Mouse (Mus musculus): Measurements from ENCODE around the gene Cux1. TPM values are rescaled to one million over a fixed set of nuclear protein-coding genes. Genes with fewer than 3 reads are reported as not detected.

Cux1 gene
- polyA plus RNA-seq, 1 experiment from 2014 or later: 100 TPM

DNA sequence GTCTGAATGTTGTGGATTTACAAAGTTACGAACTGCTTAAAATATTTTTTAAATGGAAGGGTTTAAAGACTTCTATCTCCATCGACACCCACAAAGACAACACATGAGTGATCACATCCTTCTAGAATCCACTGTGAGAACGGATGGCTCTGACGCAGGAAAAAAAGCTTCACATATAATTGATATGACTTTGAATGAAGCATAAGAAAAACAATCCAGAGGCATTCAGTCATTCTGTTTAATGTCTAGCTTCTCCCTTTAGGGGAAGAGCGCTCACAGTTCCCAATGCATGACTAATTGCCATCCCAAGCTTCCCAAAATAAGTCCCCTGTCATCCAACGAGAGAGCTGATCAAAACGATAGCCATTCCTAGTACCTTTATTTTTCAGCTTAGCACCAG lies 2.9 kb upstream of the Cux1 start:
- Histone ChIP-seq H3K4me3 (ENCODE audit: low read length) (no peak overlapping the region), H3K27me3 (replicated peaks; ENCODE audit: control insufficient read depth, insufficient read depth, low read length) (peaks cover 8% of the 10 kb centered on the region), H3K27ac (ENCODE audit: low read depth, low read length) (no peak overlapping the region), H3K9ac (ENCODE audit: low read depth, low read length) (no peak overlapping the region), H3K9me3 (ENCODE audit: control insufficient read depth, low read length) (no peaks in the 10 kb centered on the region), H3K4me2 (ENCODE audit: low read length) (no peak overlapping the region), H3K36me3 (ENCODE audit: control insufficient read depth, insufficient read depth, low read length) (no peaks in the 10 kb centered on the region), H3K4me1 (ENCODE audit: control insufficient read depth, insufficient read depth, low read depth, low read length) (peaks cover 16% of the 10 kb centered on the region)
- WGBS: 42% methylated on average over 7 of the region's 7 CpGs
- no peak for ATAC-seq

DNA sequence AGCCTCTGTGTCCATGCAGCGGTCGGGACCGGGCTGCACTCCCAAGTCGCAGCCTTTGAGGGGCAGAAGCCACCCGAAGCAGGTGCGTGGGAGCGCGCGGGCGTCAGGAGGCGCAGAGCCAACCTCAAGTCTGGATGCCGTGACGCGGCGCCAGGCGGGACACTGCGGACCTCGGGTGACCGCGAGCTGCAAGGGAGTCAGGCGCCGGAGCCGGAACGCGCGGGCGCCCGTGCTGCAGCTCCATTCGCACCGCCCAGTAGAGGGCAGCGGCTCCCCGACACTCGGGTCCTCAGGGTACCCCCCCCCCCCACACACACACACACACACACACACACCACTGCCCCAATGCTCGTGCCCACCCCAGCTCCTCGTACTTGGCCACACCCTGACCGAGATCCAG lies 1.5 kb upstream of the Cux1 start:
- WGBS: under 1% methylated on average over 31 of the region's 36 CpGs
- no peak; the same call in 1 of the 2 replicates for ATAC-seq
- Histone ChIP-seq H3K27ac (ENCODE audit: low read depth, low read length) (no peak overlapping the region), H3K36me3 (ENCODE audit: control insufficient read depth, insufficient read depth, low read length) (no peaks in the 10 kb centered on the region), H3K4me1 (ENCODE audit: control insufficient read depth, insufficient read depth, low read depth, low read length) (peaks cover 29% of the 10 kb centered on the region), H3K4me2 (ENCODE audit: low read length) (peak overlapping the region; percentile 96), H3K9me3 (ENCODE audit: control insufficient read depth, low read length) (no peaks in the 10 kb centered on the region), H3K4me3 (ENCODE audit: low read length) (peak overlapping the region; percentile 96), H3K9ac (ENCODE audit: low read depth, low read length) (peak overlapping the region; percentile 41; the same call in 1 of the 2 replicates), H3K27me3 (replicated peaks; ENCODE audit: control insufficient read depth, insufficient read depth, low read length) (peaks cover 6% of the 10 kb centered on the region)

DNA sequence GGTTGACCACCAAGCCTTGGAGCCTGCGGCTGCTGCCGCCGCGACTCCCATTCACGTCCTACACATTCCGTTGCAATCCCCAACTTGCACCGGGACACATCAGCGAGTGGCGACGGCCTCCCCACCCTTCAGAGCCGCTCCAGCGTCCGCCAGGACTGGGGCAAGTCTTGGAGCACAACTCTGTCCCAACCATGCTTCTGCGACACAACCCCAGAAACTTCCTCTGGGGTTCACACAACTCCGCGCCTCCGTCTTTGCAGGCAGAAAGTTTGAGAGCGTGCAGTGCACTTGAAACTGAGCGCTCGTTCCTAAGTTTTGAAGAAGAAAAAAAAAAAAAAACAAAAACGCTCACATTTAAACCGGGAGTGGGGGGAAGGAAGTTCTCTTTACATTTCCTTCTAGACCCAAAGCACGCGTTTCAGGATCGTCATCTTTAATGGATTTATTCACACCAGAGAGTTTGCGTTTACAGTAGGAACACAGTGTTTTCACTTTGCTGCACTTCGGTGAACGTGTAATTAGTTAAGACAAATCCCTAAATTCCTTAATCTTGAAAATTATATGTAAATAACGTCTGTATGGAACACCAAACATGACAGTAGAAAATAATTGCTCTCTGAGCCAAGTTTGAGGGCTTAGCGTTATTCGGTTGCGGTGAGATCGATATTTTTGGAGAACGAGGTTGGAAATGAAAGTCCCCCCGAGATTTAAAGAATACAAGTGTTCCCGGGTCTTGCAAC lies 906 bp upstream of the Cux1 start:
- Histone ChIP-seq H3K27ac (ENCODE audit: low read depth, low read length) (no peak overlapping the region), H3K27me3 (replicated peaks; ENCODE audit: control insufficient read depth, insufficient read depth, low read length) (peaks cover 6% of the 10 kb centered on the region), H3K4me3 (ENCODE audit: low read length) (peak overlapping the region; percentile 96), H3K4me2 (ENCODE audit: low read length) (peak overlapping the region; percentile 96), H3K4me1 (ENCODE audit: control insufficient read depth, insufficient read depth, low read depth, low read length) (peaks cover 29% of the 10 kb centered on the region), H3K36me3 (ENCODE audit: control insufficient read depth, insufficient read depth, low read length) (no peaks in the 10 kb centered on the region), H3K9me3 (ENCODE audit: control insufficient read depth, low read length) (no peaks in the 10 kb centered on the region), H3K9ac (ENCODE audit: low read depth, low read length) (peak overlapping the region; percentile 95)
- 0% methylated on average over 36 of the region's 36 CpGs for WGBS
- ATAC-seq: no peak

GRCm38 (mm10) chr5:136566812-136567175 lies 496 bp downstream of the Cux1 start:
- H3K27me3 ChIP-seq (replicated peaks; ENCODE audit: control insufficient read depth, insufficient read depth, low read length): peaks cover 3% of the 10 kb centered on the region
- no peaks in the 10 kb centered on the region for H3K36me3 ChIP-seq (ENCODE audit: control insufficient read depth, insufficient read depth, low read length)
- H3K9me3 ChIP-seq (ENCODE audit: control insufficient read depth, low read length): no peaks in the 10 kb centered on the region
- H3K4me1 ChIP-seq (ENCODE audit: control insufficient read depth, insufficient read depth, low read depth, low read length): peaks cover 29% of the 10 kb centered on the region
- H3K9ac ChIP-seq (ENCODE audit: low read depth, low read length): peak overlapping the region; percentile 95
- H3K4me3 ChIP-seq (ENCODE audit: low read length): peak overlapping the region; percentile 96
- ATAC-seq: peak; percentile 60
- H3K27ac ChIP-seq (ENCODE audit: low read depth, low read length): peak overlapping the region; percentile 96
- WGBS: under 1% methylated on average over 30 of the region's 31 CpGs
- H3K4me2 ChIP-seq (ENCODE audit: low read length): peak overlapping the region; percentile 96

GRCm38 (mm10) chr5:136566001-136566811 lies 1.1 kb downstream of the Cux1 start:
- WGBS: under 1% methylated on average over 46 of the region's 79 CpGs
- peak; percentile 53 for ATAC-seq
- peak overlapping the region; percentile 96 for H3K27ac ChIP-seq (ENCODE audit: low read depth, low read length)

DNA sequence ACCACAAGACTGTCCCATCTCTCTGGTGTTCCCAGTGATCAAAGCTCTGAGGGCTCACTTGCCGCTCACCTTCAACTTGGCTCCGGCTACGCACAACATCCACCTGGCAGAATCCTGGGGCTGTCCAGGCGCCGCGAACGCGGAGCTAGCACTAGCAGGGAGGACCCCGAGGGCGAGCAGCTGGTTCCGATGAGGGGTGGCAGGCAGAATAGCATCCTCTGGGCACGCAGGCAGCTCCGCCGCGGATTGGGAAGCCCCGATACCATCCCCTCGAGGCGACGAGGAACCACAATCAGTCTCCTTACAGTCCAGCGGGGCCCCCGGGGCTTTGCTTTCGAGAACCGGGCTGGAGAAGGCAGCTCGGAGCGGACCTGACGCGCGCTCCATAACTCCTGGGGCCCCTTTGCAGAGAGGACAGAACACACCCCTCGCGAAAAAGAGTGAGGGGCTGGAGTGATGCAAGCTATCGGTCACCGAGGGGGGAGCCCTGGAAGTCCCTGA lies 1.9 kb downstream of the Cux1 start:
- H3K27me3 ChIP-seq (replicated peaks; ENCODE audit: control insufficient read depth, insufficient read depth, low read length): no peaks in the 10 kb centered on the region; the same call in 1 of the 2 replicates
- no peaks in the 10 kb centered on the region for H3K9me3 ChIP-seq (ENCODE audit: control insufficient read depth, low read length)
- peak overlapping the region; percentile 96 for H3K4me3 ChIP-seq (ENCODE audit: low read length)
- peak overlapping the region; percentile 96 for H3K27ac ChIP-seq (ENCODE audit: low read depth, low read length)
- WGBS: under 1% methylated on average over 31 of the region's 32 CpGs
- no peak for ATAC-seq
- H3K36me3 ChIP-seq (ENCODE audit: control insufficient read depth, insufficient read depth, low read length): no peaks in the 10 kb centered on the region
- H3K4me2 ChIP-seq (ENCODE audit: low read length): peak overlapping the region; percentile 96
- peaks cover 29% of the 10 kb centered on the region for H3K4me1 ChIP-seq (ENCODE audit: control insufficient read depth, insufficient read depth, low read depth, low read length)
- peak overlapping the region; percentile 95 for H3K9ac ChIP-seq (ENCODE audit: low read depth, low read length)

More at GRCm38 (mm10) chr5:136566001-136566811, 1.1 kb downstream of the Cux1 start:
- H3K4me3 ChIP-seq (ENCODE audit: low read length): peak overlapping the region; percentile 96
- no peaks in the 10 kb centered on the region for H3K36me3 ChIP-seq (ENCODE audit: control insufficient read depth, insufficient read depth, low read length)
- H3K27me3 ChIP-seq (replicated peaks; ENCODE audit: control insufficient read depth, insufficient read depth, low read length): no peaks in the 10 kb centered on the region; the same call in 1 of the 2 replicates
- peak overlapping the region; percentile 95 for H3K9ac ChIP-seq (ENCODE audit: low read depth, low read length)
- peaks cover 29% of the 10 kb centered on the region for H3K4me1 ChIP-seq (ENCODE audit: control insufficient read depth, insufficient read depth, low read depth, low read length)
- peak overlapping the region; percentile 96 for H3K4me2 ChIP-seq (ENCODE audit: low read length)
- H3K9me3 ChIP-seq (ENCODE audit: control insufficient read depth, low read length): no peaks in the 10 kb centered on the region

- H3K36me3 ChIP-seq (ENCODE audit: control insufficient read depth, insufficient read depth, low read length): no peaks in the 10 kb centered on the region
- H3K9me3 ChIP-seq (ENCODE audit: control insufficient read depth, low read length): no peaks in the 10 kb centered on the region
- H3K9ac ChIP-seq (ENCODE audit: low read depth, low read length): peak overlapping the region; percentile 95; the same call in 1 of the 2 replicates
- H3K4me3 ChIP-seq (ENCODE audit: low read length): peak overlapping the region; percentile 96
- no peak for ATAC-seq
- peaks cover 29% of the 10 kb centered on the region for H3K4me1 ChIP-seq (ENCODE audit: control insufficient read depth, insufficient read depth, low read depth, low read length)
- H3K4me2 ChIP-seq (ENCODE audit: low read length): peak overlapping the region; percentile 96
- no peak overlapping the region for H3K27ac ChIP-seq (ENCODE audit: low read depth, low read length)
- WGBS: 31% methylated on average over 11 of the region's 11 CpGs
- no peaks in the 10 kb centered on the region; the same call in 1 of the 2 replicates for H3K27me3 ChIP-seq (replicated peaks; ENCODE audit: control insufficient read depth, insufficient read depth, low read length)
Observed at GRCm38 (mm10) chr5:136564613-136565299, 2.5 kb downstream of the Cux1 start.

DNA sequence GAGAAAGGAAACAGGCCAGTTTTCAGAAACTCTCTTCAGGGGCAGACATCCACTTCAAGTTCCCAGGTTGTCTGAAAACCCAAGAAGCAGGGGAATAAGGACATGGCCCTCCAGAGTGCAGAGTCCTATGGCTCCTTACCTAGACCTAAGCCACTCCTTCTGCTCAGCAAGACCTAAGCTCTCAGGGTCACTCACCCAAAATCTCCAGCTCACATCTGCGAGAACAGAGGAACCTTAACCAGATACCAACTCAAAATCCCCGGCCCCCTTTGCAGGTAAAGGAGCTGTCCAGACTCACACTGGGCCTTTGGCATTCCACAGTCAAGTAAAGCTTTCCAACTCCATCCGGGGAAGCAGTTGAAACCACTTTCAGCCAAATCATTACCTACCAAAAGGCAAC lies 3.3 kb downstream of the Cux1 start:
- ATAC-seq: no peak
- H3K4me1 ChIP-seq (ENCODE audit: control insufficient read depth, insufficient read depth, low read depth, low read length): peaks cover 28% of the 10 kb centered on the region
- no peak overlapping the region for H3K4me2 ChIP-seq (ENCODE audit: low read length)
- H3K9me3 ChIP-seq (ENCODE audit: control insufficient read depth, low read length): no peaks in the 10 kb centered on the region
- H3K27me3 ChIP-seq (replicated peaks; ENCODE audit: control insufficient read depth, insufficient read depth, low read length): no peaks in the 10 kb centered on the region
- WGBS: 68% methylated on average over 3 of the region's 3 CpGs
- H3K9ac ChIP-seq (ENCODE audit: low read depth, low read length): no peak overlapping the region
- no peaks in the 10 kb centered on the region for H3K36me3 ChIP-seq (ENCODE audit: control insufficient read depth, insufficient read depth, low read length)
- H3K4me3 ChIP-seq (ENCODE audit: low read length): no peak overlapping the region
- H3K27ac ChIP-seq (ENCODE audit: low read depth, low read length): no peak overlapping the region

All from hindbrain, embryonic 16.5 days (tissue).